Mouse (Mus musculus) megakaryocyte-erythroid progenitor cell, adult 5-6 weeks (primary cell): ENCODE measurements at regions not wholly inside any gene's neighbourhood (a gene's known extent, or its start where the extent isn't known, plus 50 kb on each side); places are given as distances from the start of the nearest gene placed in this dataset.

ENCODE experiments used
- ATAC-seq: replicated peaks from 2 replicates; pipeline ENCODE4 v1.8.0; 2016; ENCODE audit warnings: mild to moderate bottlenecking, inconsistent platforms; ENCODE audit not compliant: severe bottlenecking, poor library complexity, low FRiP score, low TSS enrichment

DNA sequence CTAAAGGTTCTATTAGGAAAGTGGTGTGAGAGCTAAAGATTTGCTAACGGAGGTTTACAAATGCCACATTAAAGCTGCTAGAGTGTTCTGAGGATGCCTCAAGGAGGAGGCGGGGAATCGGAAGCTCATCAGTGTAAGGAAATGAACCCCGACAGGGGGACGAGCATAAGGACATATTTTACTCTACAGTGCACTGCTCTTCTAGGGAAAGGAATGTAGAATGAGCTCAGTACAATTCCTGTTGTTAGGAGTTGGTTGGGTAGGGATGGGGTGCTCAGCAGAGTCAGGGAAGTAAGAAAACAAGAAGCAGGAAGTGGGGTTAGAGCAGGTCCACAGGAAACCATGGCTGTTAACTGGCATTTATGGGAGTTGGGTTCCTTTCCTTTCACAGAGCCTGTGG lies 54.6 kb downstream of the Mex3b start:
- no peak for ATAC-seq

DNA sequence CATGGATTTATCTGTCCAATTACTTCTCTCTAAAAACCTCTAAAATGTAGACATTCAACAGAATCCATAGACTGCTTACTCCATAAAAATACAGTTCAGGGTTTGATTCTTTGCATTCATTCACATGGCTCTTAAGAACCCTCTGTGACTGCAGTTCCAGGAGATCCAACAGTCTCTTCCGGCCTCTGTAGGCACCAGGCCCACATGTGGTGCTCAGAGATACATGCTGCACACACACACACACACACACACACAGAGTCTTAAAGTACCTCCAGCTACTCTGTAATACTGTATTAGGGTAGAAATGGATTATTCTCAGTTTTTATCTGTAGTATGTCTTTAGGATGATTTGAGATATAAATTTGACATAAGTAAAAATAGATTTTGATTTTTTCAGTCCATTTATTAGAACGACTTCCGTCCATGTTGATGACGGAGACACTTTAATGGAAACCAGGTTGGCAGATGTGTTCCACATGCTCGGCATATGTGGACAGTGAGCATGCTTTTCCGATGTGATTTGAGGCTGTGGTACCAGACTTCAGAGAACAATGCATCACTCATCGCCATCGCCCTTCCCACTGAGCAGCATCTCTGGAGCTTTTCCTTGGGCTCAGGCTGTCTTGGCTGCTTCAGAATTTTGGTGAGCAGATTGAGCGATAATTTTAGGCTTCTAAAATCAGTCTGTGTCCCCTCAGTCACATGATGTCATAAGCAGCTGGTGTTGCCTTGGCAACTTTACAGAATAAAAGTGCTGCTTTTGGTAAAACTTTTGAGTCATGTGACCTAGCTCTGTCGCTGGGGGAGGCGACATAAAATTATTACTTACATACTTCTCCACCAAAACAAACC lies 56.3 kb downstream of the Mex3b start:
- no peak for ATAC-seq

DNA sequence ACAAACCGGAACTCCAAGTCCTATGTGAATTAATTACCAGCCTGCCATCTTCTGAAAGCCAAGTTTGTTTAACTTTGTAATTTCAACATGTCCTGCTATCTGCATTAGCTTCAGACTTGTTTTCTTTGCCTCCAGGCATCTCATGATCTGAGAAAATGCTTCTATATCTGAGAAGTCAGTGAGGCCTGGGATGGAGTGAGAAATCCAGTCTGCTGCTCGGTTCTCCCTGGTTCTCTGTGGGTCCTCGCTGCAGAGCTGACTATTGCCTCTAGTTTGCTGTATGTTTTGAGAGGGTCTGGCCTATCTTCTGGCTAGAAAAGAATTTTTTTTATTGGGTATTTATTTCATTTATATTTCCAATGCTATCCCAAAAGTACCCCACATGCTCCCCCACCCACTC lies 57.0 kb downstream of the Mex3b start:
- no peak for ATAC-seq

DNA sequence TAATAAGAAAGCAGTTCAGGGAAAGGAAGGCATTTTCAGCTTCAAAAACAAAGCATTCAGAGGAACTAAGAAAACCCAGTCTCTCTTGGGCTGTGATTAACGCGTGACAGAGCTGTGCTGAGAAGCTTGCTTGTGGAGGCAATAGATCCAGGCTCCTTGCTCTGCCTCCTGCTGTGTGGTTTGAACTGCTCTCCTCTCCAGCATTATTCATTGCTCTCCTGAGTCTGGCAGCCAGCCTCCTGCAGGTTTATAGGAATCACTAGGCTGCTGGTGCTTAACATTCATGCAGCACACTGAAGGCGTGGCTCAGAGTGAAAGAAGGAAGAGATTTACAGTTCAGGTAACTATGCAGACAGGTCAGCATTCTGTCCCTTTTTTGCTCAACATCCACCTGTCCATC lies 71.2 kb downstream of the Mex3b start:
- no peak for ATAC-seq

- no peak for ATAC-seq
These were observed 72.4 kb downstream of the Mex3b start for GRCm38 (mm10) chr7:82939536-82939935.

DNA sequence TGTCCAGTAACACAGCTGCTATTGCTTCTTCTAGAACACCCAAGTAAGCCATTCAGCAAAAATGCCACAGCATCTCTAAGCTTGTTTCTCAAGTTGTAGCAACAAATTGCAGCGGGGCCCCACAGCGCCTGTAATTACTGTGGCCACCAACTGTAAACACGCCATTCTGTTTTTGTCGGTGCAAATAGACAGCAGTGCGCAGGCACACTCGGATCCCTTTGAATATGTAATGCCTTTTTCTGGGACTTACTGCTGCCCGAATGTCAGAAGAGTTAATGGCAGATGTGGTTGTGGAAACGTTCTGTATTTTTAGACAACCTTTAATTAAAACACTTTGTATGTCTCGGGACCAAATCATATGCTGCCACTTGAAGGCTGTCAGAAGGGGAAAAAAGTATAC lies 76.2 kb downstream of the Mex3b start:
- no peak for ATAC-seq

DNA sequence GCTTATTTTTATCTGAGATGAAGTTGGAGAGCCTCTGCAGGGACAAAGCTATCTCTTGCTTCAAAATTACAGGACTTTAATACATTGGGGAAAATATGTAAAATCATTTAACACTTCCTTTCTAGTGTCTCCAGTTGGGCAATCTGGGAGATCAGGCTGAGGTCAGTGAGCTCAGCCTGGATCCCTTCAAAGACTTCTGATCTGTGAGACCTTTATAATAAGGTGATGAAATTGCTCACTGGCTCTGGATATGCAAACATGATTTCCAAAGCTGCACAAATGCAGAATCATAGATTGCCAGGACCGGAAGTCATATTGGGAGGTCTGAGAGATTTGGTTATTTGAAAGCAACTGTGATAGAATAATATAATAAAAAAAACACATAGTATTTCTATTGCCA lies 76.7 kb downstream of the Mex3b start:
- ATAC-seq: no peak

DNA sequence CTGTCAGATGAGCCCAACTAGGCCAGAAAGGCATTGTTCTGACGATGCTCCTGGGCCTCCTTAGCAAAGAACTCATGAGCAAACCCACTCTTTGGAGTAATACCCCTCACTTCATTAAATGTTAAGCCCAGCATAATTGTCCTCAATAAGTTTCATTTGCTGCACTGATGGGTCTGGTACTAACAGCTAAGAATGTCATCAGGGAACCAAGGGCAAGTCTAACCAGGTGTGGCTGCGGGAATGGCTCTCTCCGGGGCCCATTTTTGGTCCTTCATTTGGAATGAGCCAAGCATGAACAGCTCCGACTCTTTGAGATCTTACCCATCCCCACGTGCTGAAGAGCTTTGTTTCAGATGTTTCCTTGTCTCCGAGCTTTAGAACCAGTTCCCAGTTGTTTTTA lies 82.2 kb downstream of the Mex3b start:
- ATAC-seq: no peak

- no peak for ATAC-seq
These were observed 90.3 kb downstream of the Mex3b start for GRCm38 (mm10) chr7:82957208-82957977.

DNA sequence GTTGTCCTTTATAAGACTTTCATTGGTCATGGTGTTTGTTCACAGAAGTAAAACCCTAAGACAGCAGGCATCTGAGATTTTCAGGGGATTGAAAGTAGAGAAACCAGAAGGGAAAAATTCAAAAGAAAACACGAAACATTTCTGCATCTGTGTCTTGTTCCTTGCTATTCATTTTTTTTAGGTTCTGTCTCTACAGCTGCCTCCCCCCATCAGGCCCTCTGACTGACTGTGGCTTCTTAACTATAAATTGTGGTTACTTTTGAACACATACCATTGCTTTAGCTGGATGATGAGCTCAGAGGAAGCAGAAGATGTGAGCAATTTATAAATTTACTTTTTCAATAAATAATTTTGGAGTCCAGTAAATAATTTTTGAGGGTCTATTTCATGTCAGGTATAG lies 103.5 kb downstream of the Mex3b start:
- no peak for ATAC-seq

- no peak for ATAC-seq
These were observed 104.1 kb downstream of the Mex3b start for GRCm38 (mm10) chr7:82971244-82971643.

GRCm38 (mm10) chr7:82972214-82973006 lies 105.3 kb downstream of the Mex3b start:
- ATAC-seq: no peak

DNA sequence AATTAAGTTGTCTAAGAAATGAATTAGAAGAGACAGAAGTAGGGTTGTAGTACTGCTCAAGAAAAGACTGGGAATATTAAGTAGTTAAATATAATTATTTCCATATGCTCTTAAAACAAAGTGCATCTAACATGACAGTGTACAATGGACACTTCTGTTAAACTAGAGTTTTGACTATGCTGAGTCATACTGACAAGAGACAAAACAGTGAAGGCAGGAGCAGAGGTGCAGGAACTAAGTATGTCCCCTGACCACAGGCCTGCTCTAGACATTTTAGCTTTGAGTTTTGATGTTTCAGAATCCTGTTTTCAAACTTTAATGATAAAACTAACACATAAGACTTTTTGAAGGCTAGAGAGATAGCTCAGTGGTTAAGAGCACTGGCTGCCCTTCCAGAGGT lies 123.6 kb downstream of the Mex3b start:
- ATAC-seq: no peak

DNA sequence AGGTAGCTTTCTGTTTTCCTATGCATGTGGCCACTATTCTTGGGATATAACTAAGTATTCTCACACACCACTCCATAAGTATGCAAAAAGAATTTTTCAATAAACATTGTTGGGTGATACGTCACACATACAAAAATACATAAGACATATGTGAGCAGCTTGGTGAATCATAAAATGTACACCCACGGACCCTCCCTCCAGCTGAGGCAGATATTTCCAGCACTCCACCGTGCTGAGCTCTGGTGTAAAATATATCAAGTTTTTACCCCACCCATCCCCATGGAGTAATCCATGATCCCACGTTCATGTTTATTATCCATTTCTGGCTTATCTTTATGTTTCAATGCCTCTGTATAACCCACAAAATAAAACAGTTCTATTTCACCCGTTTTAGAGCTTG lies 126.0 kb downstream of the Mex3b start:
- no peak for ATAC-seq

GRCm38 (mm10) chr7:82998848-82999247 lies 131.7 kb downstream of the Mex3b start:
- ATAC-seq: no peak

DNA sequence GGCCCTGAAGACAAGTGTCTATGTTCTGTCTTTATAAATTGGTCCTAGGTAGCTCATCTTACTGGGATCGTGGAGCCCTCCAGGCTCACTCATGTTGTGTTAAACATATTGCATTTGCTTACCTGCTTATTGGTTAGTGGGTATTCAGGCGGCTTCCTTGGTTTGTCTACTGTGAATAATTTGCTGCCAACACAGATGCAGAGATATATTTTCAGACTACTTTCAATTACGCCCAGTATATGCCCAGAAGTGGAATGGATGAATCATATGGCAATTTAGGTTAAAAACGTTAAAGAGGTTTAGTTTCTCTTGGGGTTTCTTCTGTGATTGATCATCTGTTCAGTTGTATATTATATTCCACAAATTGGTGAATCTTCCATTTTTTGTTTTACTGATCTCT lies 140.4 kb downstream of the Mex3b start:
- ATAC-seq: no peak

DNA sequence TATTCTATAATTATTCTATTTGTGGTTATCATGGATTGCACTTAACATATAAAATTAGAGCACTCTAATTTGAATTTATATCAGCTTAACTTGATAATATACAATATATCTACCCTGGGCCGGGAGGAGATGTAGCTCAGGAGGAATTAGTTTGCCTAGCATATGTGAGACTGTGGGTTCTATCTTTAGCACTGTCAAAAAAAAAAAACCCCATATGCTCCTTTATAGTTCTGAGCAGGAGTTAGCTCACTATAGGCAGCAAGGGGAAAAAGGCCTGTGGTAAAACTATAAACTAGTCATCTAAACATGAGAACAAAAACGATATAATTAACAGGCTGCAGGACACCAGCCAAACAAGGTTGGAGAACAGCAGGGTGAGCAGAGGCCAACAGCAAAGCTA lies 145.0 kb downstream of the Mex3b start:
- no peak for ATAC-seq

GRCm38 (mm10) chr7:83014725-83015690 lies 147.9 kb downstream of the Mex3b start:
- no peak for ATAC-seq

GRCm38 (mm10) chr7:83015756-83016155 lies 148.6 kb downstream of the Mex3b start:
- no peak for ATAC-seq
